Mouse (Mus musculus) embryonic fibroblast, embryonic 13.5 days (primary cell): ENCODE data around the gene Btbd19.

Experiments
- CTCF ChIP-seq: IDR thresholded peaks from 2 replicates; pipeline ENCODE4 v1.5.1; 2011; ENCODE audit warnings: mild to moderate bottlenecking, control low read depth, low read length, moderate library complexity, borderline replicate concordance; ENCODE audit not compliant: insufficient read depth
- POLR2A ChIP-seq: IDR thresholded peaks from 2 replicates; pipeline ENCODE4 v1.6.1; 2011; ENCODE audit warnings: low read depth, mild to moderate bottlenecking, control low read depth, low read length, moderate library complexity

DNA sequence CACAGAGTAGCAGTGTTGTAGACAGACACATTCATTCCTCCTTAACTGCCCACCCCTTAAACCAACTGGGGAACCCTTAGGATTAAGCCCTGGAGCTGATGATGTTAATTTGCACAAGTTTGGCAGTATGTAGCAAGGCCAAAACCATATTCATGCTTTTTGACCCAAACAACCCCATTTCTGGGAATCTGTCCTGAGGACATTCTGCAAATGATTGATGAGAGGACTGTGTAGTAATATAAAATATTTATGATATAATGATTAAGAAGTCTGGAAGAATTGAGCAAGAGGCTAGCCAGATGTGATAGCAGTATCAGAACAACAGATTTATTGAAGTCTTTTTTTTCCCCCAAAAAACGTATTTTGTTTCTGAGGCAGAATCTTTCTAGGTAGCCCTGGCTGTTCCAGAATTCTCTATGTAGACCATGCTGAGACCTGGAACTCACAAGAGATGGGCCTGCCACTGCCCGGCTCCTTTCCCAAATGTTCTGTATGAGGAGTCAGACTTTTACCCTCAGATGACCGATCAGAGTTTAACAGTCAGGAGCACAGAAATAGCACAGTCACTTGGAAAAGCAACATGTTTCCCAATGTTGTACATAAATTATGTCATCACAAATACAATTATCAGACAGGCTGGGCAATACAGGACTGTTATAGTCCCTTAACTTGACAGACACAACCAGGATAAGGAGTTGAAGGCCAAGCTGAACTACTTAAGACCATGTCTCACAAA is 30.7 kb downstream of the Btbd19 start:
- no peak for TF ChIP-seq CTCF
- no peak for TF ChIP-seq POLR2A
